Mouse (Mus musculus) mesoderm, embryonic 11.5 days (tissue): ENCODE results near the gene Zfp646.
"Not testable (repeated sequence)": the region's sequence is repeated elsewhere in the genome, so short reads cannot be mapped to it uniquely, and the experiment has no call there.

Source experiments
- DNase-seq: peaks from one replicate; pipeline ENCODE4 v3.0.0-alpha.2; 2012; ENCODE audit warnings: low read depth, low spot score

Gene Zfp646

DNA sequence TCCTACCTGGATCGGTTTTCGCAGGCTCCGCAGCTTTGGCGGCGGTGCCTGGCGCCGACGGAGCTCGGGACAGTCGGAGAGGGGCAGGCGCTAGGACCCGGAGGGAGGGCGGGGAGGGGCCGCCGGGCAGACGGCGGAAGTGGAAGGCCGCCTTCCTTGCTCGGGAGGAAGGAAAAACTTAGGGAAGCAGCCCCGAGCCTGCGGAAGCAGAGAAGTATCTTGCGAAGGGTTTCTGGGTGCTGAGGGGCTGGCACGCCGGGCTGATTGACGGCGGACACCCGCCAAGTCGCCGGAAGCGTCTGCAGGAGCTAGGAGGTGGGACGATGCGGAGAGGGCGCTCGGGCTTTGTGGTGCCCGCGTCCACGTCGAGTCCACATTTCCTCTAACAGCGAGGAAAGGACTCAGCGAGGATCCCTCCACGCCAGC, at the start of gene Zfp646:
TSS of gene Zfp646 (plus strand) at position 181 of the 426 bp plus-strand sequence.
- peak; percentile 92 for DNase-seq

DNA sequence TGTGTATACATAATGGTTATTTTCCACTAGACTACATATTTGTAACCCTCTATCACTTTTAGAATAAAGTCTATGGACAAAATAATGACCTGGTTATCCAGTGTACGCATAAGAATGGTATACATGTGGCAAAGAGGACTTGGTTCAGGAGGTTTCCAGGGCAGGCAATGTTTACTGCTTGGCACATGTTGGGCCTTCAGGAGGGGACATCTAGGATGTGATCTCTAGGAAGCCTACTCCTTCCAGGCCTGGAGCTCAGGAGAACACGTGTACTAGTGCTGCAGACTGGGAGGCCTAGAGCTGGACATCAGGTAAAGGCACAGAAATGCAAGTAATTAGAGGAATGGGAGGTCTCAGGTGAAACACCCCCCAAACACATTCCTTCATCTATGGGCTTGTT, 40.5 kb upstream of the Zfp646 start:
- no peak for DNase-seq

DNA sequence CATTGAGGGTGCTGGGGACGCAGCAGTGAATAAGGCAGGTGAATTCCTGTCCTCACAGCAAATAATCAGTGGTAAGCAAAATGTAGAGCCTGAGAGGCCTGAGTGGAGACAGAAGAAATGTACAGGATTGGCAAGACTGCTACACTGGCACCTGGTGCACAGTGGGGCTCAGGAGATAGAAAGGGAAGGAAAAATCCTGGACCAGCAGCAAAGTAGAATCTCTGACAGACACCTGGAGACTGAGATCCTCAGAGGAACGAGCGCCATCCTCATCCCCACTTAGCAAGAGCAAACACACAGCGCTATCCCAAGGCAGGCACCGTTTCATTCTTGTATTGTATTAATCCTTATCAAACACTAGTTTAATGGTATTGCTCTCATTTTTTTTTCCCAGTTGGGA, 38.5 kb upstream of the Zfp646 start:
- DNase-seq, result no peak

DNA sequence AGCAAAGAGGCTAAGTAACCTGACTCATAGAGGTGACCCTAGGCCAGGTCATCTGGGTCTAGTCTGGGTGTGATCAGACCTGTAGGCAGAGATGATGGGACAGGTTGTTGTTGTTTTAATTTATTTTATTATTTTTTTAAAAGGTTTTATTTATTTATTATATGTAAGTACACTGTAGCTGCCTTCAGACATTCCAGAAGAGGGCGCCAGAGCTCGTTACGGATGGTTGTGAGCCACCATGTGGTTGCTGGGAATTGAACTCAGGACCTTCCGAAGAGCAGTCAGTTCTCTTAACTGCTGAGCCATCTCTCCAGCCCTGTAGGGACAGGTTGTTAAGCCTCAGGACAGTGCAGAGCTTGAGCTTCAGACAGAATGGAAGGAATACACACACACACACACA, 38.1 kb upstream of the Zfp646 start:
- not testable (repeated sequence) for DNase-seq

DNA sequence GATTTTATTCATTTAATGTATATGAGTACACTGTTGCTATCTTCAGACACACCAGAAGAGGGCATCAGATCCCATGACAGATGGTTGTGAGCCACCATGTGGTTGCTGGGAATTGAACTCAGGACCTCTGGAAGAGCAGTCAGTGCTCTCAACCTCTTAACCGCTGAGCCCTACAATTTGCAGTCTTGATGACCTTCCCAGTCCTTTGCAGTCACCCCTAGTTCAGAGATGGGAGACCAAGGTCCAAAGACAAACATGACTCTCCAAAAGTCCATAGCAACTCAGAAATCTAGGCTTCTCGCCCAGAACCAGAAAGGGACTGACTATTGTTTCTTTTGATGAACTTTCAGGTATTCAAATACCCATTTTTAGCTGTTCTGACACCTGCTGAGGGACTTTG, 36.0 kb upstream of the Zfp646 start:
- not testable (repeated sequence) for DNase-seq

DNA sequence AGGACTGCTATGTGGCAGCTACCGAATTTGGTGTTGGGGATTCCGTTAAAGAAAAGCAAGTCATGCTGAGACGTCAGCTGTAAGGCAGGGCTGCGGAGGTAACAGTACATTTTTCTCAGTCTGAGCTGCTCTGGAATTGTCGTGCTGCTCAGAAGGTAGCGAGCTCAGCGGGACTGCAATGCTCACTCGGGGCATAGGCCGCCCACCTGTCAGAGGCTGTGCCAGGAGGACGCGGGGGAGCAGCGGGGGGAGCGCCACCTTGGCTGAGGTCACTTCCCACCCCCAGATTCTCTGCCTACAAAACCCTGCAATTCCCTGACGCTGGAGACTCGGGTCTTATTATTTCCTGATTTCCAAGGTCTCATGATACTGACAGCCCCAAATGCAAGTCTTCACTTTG, 35.1 kb upstream of the Zfp646 start:
- DNase-seq, result no peak

DNA sequence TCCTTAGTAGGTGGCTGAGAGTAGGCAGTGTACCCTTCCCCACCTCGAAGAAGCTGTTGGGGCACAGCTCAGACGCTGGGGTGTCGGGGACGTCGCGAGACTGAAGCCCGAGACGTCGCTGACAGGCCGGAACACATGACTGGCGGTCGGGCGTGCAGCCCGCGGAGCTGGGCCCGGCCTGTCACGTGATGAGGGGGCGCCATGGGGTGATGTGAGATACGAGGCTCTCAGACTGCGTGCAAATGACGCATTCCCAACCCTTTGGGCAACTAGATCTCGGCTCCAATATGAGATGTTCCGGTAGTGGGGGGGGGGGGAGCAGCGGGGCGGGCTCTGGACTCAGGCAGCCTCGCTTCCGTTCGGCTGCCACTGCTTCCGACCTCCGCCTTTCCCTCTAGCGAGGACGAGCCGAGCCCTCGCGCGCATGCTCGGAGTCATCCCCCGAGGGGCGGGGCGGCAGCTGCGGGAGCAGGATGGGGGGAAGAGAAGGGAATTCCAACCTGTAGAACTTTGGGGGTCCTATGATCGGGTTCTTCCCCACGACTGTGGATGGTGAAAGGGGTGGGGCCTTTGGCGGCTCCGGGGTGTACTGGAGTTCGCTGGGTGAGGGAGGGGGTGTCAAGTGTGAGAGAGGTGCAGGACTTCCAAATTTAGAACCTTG, 34.6 kb upstream of the Zfp646 start:
- peak; percentile 91 for DNase-seq

DNA sequence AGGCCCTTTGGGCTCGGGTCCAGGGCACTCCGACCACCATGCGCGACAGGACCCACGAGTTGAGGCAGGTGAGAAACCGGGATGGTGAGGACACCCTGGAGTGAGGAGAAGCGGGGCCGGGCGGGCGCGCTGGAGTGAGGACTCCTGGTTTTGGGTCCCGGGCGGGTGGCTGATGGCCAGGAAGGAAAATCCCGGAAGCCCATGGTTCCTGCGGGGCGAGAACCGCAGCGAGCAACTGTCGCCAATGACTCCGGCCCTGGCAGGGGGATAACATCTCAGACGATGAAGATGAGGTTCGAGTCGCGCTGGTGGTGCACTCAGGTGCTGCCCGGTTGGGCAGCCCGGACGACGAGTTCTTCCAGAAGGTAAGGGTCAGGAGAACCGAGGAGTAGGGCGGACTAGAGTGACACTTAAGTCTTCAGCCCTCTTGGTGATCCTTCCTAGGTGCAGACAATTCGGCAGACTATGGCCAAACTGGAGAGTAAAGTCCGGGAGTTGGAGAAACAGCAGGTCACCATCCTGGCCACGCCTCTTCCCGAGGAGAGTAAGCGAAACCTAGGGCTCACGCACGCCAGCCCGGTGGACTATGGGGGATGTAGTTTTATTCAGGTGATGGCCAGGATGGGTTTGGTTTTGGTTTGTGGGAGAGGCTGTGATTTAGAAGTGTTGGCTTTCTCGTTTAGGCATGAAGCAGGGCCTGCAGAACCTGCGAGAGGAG, 33.9 kb upstream of the Zfp646 start:
- peak; percentile 67 for DNase-seq

DNA sequence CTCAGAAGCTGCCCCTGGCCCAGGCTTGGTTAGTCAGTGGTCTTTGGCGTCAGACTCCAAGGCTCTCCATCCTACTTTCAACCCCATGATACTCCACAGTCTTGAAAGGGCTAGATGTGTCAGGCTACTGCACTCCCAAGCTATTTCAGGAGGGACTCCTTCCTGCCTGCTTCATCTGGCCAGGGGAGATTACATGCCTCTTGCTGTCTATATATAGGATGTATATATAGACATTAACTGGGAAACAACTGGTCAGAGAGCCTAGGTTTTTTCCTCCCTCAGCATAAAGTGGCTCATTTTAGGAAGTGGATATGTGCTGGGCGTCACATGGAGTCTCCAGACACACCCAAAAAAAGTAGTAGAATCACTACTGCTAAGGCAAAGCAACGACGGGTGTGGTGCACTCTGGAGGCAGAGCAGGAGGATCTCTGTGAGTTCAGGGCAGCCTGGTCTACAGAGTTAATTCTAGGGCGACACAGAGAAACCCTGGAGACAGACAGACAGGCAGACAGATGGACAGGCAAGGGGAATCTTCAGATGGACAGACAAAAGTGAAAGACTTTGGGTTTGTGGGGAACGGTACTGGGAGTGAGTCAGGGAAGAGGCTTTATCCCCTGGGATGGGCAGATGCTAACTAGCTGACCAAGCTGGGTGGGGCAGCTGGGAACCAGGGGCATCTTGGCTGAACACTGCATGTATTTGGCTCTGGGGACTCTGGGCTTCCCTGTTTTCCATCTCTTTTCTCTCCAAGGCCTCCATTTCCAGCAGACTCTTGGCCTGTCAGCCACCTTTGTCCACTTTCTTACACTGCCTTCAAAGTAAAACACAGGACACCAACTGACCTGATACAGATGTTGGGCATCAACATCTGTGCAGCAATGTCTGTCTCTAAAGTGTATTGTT, 25.8 kb upstream of the Zfp646 start:
- no peak for DNase-seq

DNA sequence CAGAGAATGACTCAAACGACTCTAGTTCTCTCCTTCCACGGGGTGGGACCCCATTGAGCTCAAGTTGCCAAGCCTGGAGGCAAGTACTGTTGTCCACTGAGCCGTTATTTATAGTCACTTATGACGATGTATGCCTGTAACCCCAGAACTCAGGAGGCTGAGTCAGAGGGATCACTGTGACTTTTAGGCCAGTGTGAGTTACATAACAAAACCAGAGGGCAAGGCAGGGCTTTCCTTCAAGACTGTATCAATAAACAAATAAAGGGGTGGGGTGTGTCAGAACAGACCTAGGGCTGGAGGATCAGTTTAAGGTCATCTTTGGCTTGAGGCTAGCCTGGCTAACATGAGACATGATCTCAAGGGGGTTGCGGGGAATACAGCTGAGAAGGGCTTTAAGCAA, 25.1 kb upstream of the Zfp646 start:
- DNase-seq, result no peak

DNA sequence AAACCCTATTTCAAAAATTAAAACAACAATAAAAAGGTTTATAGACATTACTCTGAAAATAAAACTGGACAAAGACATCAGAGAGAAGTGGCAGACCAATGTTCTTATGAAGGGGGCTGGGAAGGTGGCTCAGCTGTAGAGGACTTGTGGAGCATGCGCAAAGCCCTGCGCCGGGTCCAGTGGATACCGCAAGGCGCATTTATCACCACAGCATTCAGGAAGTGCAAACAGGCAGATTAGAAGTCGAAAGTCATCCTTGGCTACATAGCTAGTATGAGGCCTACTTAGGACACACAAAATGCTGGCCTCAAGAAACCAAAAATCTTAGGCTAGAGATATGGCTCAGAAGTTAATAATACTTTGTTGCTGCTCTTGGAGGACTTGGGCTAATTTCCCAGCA, 17.8 kb upstream of the Zfp646 start:
- DNase-seq, result no peak

DNA sequence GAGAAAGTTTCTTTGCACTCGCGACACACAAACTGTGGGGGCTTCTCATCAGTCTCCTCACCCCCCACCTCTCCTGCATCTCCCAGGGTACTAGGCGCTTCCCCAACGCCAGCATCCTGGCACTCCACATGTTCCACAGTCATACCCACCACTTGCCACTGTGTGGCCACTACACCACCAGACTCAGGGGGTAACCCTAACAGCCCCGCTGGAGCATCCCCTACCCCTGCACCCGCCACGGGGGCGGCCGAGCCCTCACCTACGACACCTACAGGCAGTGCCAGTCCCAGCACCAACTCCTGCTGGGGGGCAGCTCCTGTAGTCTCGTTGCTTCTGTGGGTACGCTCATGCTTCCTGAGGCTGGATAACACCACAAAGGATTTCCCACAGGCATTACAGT, 9.6 kb upstream of the Zfp646 start:
- no peak for DNase-seq

DNA sequence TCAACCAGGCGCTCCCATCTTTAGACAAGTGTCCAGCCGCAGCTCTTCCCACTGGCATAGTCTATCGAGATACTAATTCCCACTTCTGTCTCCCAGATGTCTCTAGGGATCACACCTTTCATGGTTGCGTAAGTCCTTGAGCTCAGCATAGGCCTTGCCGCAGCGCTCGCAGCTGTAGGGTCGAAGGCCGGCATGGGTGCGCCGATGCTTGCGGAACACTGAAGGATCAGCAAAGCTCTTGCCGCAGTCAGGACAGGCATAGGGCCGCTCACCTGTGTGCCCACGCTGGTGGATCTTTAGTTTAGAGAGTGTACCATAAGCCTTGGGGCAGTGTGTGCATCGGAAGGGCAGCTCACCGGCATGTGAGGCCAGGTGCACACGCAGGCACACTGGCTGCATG, 8.4 kb upstream of the Zfp646 start:
- no peak for DNase-seq

DNA sequence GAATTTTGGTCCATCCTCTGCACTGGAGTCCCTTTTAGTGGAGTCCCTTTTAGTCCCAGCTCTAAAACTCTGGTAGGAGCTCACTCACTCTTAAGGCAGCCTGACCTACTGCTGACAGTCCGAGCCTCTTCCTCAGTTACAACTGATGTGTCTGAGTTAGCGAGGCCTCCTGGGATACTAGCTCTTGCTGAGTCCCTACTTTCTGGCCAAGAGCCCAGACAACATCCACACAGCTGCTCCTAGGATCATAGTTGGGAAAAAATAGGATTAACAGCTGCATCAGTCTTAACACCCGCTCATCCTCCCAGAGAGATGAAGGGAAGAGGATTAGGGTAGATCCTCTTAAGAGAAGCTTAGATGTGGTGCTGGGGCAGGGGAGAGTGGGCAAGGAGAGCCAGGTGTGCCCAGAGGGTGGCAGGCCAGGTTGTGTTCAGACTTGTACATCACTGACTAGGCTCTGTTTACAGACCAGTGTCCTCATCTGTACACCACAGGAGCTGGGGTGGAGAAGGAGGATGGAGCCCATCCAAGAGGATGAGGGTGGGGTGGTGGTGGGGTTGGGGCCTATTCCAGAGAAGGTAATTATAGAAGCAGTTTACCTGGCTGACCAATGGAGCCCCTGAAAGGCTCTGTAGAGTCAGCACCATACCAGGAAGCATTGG, 6.7 kb upstream of the Zfp646 start:
- no peak for DNase-seq

DNA sequence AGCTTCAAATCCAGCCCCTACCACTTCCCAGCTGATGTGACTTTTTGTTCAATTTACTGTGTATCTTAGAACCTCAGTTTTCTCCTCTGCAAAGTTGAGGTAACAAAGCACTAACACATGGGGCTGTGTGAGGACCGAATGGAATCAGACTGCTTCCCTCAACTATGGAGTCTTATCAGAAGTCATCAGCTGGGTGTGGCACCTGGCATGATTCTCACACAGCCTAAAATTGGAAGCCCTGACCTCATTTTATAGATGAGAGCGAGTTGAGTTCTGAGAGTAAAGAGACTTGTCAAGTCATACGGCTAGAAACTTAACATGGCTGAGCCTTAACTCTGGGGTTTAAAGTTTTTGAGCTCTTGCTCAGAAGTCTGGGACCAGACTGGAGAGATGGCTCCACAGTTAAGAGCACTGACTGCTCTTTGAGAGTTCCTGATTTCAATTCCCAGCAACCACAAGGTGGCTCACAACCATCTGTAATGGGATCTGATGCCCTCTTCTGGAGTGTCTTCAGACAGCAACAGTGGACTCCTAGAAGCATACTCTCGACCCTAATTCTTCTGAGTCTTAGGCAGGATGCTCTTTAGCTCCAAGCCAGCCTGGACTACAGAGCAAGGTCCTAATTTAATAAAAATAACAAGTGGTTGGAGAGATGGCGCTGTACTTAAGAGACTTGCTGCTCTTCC, 5.7 kb upstream of the Zfp646 start:
- DNase-seq, result no peak

DNA sequence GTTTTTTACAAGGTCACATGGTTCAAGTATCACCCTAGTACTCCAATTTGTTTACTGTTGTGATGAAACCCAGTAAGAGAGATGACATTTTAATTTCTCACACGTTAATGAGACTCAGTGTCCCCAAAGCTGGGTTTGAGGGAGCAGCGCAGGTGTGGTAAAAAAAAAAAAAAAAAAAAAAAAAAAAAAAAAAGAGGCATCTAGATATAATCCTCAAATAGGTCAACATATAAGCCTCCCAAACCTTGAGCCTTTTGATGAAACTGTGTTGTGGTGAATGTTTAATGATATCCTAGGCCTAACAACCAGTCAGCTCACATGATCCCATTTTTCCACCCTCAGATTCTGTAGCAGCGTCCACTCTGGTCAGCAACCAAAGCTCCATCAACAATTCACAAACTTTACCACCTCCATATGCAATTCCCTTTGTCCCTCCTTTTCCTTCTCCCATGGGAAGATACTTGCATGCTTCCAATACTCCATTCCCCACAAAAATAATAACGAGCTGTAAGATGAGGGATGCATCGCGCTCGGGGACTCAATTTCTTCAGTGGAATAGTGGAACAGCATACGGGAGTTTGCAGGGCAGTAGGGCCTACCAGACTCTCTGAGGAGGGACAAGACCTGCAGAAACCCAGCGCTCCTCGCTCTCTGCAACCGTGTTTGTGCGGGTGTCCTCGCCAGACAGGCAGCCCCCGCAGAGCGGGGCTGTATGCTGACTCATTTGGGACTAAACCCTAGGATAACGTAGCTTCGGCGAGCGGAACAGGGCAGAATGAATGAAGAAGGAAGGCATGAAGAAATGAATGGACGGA, 1.0 kb upstream of the Zfp646 start:
- no peak for DNase-seq

DNA sequence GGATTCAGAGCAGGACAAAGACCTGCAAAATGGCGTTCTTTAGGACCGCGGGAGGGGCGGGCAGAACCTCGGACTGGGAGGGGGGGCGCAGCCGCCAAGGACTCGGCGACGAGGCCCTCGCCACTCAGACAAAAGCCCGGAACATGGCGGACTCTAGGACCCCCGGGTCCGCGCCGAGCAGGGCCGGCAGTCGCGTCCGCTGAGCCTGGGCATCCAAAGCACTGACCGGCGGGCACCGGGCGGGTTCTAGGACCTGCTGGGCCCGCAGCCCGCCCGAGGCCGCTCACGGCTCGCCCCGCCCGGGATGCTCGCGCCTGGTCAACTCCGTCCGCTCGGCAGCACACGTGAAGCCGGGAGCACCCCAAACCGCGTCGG, 407 bp upstream of the Zfp646 start:
- peak; percentile 97 for DNase-seq

DNA sequence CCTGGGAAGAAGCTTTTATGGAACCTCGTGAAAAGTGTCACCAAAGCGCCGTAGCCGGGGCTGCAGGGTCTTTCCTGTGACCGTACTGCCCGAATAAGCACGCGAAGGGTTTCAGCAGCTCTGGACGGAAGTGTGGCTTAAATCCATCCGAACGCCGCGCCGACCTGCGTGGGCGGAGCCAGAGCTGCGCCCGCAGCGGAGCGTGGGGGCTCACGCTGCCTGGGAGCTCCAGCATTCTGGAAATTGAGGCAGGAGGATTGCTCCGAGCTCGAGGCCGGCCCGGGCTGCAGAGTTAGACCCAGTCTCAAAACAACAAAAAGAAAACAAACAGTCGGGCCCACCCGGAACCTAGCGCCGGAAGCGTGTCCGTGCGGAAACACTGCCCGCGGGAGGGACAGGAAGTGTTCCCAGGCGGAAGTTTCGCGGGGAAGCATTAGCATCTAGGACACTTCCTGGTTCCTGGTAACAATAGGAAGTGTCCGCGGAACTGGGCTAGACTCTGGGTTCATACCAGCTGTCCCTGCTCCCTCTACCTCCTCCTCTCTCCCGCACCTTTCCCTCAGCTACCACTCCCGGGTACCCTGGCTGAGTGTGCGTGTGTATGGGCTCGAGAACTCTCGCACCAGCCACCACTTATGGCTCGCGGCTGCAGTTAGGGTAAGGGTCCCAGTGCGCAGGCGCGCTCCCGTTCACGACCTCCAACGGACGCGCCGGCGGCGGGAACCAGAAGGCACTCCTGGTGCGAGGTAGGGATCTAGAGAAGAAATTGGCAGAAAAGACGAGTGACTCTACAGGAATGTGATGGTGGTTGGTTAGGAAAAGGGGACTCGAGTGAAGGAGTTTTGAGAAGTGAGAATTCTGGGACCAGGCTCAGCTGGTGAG, 687 bp downstream of the Zfp646 start, which contains the start of gene Zfp668:
TSS of gene Zfp668 (minus strand) at position 362 of the 882 bp plus-strand sequence.
- DNase-seq, result peak; percentile 96

DNA sequence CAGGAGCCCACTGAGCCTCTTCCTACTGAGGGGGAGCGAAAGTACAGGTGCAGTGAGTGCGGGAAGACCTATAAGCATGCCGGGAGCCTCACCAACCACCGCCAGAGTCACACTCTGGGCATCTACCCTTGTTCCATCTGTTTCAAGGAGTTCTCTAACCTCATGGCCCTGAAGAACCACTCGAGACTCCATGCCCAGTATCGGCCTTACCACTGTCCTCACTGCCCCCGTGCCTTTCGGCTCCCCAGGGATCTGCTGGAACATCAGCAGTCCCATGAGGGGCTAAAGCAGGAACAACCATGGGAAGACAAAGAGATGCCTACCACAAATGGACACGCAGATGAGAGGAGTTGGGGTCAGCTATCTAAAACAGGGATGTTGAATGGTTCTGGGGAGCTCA, 3.3 kb downstream of the Zfp646 start:
- no peak for DNase-seq
